20 mouse cellular contexts compared by ENCODE assay signal in genomic region chr12:73801845-73802244, GRCm38 (mm10).
A peak's percentile ranks its signal among the peaks of the same experiment; 100 is the strongest.
DNase-seq lines count a peak whose midpoint lies in the region; TF ChIP-seq lines count a peak whose summit lies in the region.
"Had no signal": no experiment of that assay in that cellular context is flagged by ENCODE, and none has a peak within 500 bp of the region (broad histone marks: within the 10 kb centered on the region; RNA-seq: fewer than 3 reads in every experiment).

No protein-coding gene starts in this region.

- no peak for TF ChIP-seq POLR2A in kidney, adult 2 months (IDR thresholded peaks at IDR 0.05; ENCODE audit: low read depth, low read length)

- H3K27me3 ChIP-seq in heart, embryonic 10.5 days (ENCODE audit: insufficient read depth, poor library complexity, severe bottlenecking): no peaks in the 10 kb centered on the region
- H3K27me3 ChIP-seq in kidney, adult 2 months (replicated peaks; ENCODE audit: control insufficient read depth, insufficient read depth, low read length): no peaks in the 10 kb centered on the region
- H3K27me3 ChIP-seq: forebrain, embryonic 15.5 days; hindbrain, embryonic 12.5 days; liver, embryonic 13.5 days; midbrain, embryonic 12.5 days had no signal

- peak; percentile 35 for DNase-seq in cerebellum, adult 11-12 months
- no peak for DNase-seq in cerebellum, postnatal 4 days (ENCODE audit: low spot score in 2 of 2)
- peak; percentile 50 for DNase-seq in heart, embryonic 10.5 days (ENCODE audit: low spot score)
- DNase-seq in heart, adult 8-10 months (ENCODE audit: low spot score): no peak
- peak; percentile 45 for DNase-seq in kidney, adult 2 months
- DNase-seq in kidney, adult 18-20 months: no peak
- no peak for DNase-seq in adrenal gland, postnatal 10 days
- DNase-seq: adrenal gland, postnatal 14 days; gastrocnemius, postnatal 10 days; kidney, postnatal 10 days; liver, embryonic 13.5 days; lung, adult 2 months; lung, postnatal 14 days; thymus, adult 2 months; thymus, postnatal 4 days had no signal

- H3K9me3 ChIP-seq in heart, embryonic 10.5 days: no peaks in the 10 kb centered on the region
- H3K9me3 ChIP-seq: forebrain, embryonic 15.5 days; hindbrain, embryonic 12.5 days; liver, embryonic 13.5 days; midbrain, embryonic 12.5 days had no signal

- H3K36me3 ChIP-seq in heart, embryonic 10.5 days: no peaks in the 10 kb centered on the region
- no peaks in the 10 kb centered on the region for H3K36me3 ChIP-seq in kidney, adult 2 months (ENCODE audit: control insufficient read depth, insufficient read depth, low read length)
- H3K36me3 ChIP-seq: forebrain, embryonic 15.5 days; hindbrain, embryonic 12.5 days; liver, embryonic 13.5 days; midbrain, embryonic 12.5 days had no signal

- WGBS in heart, embryonic 10.5 days: 74% methylated on average over 8 of the region's 8 CpGs
- WGBS in kidney, adult 2 months: 80% methylated on average over 8 of the region's 8 CpGs

- peaks cover 31% of the 10 kb centered on the region for H3K4me1 ChIP-seq in heart, embryonic 10.5 days
- peaks cover 11% of the 10 kb centered on the region; the same call in 1 of the 2 replicates for H3K4me1 ChIP-seq in kidney, adult 2 months (ENCODE audit: control insufficient read depth, insufficient read depth, low read length)
- H3K4me1 ChIP-seq: forebrain, embryonic 15.5 days; hindbrain, embryonic 12.5 days; liver, embryonic 13.5 days; midbrain, embryonic 12.5 days had no signal

- no peak overlapping the region for H3K4me3 ChIP-seq in heart, embryonic 10.5 days
- no peak overlapping the region for H3K4me3 ChIP-seq in kidney, adult 2 months (ENCODE audit: insufficient read depth, low read depth, low read length)
- H3K4me3 ChIP-seq: forebrain, embryonic 15.5 days; hindbrain, embryonic 12.5 days; left cerebral cortex, adult 2 months; liver, embryonic 13.5 days; midbrain, embryonic 12.5 days had no signal

- no peak for TF ChIP-seq CTCF in kidney, adult 2 months (conservative IDR thresholded peaks at IDR 0.05; ENCODE audit: insufficient read depth, insufficient read length, low read depth, low read length)

- H3K27ac ChIP-seq in heart, embryonic 10.5 days: peak overlapping the region; percentile 37
- H3K27ac ChIP-seq in kidney, adult 2 months (ENCODE audit: insufficient read depth, low read depth, low read length): peak overlapping the region; percentile 42
- H3K27ac ChIP-seq: forebrain, embryonic 15.5 days; hindbrain, embryonic 12.5 days; left cerebral cortex, adult 2 months; liver, embryonic 13.5 days; midbrain, embryonic 12.5 days; stomach, postnatal 0 days had no signal

Comparison
In these comparisons a context has a peak if more than half of its experiments do, and no peak if none do; other contexts are left out.
1. DNase-seq: peak in cerebellum, adult 11-12 months (single experiment), heart, embryonic 10.5 days (single experiment) and kidney, adult 2 months (single experiment); none in cerebellum, postnatal 4 days (0 of 2), heart, adult 8-10 months (single experiment), kidney, adult 18-20 months (single experiment) and adrenal gland, postnatal 10 days (single experiment).